Mouse (Mus musculus) ES-E14 (cell line): ENCODE data around the gene Prnp.

Experiments used
- HCFC1 ChIP-seq: IDR thresholded peaks from 2 replicates; pipeline ENCODE4 v1.6.1; 2012; ENCODE audit warnings: low read length, inconsistent platforms, borderline replicate concordance; ENCODE audit not compliant: insufficient read depth
- MAFK ChIP-seq: IDR thresholded peaks from 2 replicates; pipeline ENCODE4 v1.6.1; 2014; ENCODE audit warnings: mild to moderate bottlenecking, low read depth, low read length, inconsistent platforms; ENCODE audit not compliant: insufficient read depth
- ZC3H11A ChIP-seq: IDR thresholded peaks from 2 replicates; pipeline ENCODE4 v1.6.1; 2012; ENCODE audit warnings: low read depth, mild to moderate bottlenecking, inconsistent platforms, low read length, borderline replicate concordance
- ZNF384 ChIP-seq: IDR thresholded peaks from 2 replicates; pipeline ENCODE4 v1.6.1; 2012; ENCODE audit warnings: low read depth, low read length, inconsistent platforms

DNA sequence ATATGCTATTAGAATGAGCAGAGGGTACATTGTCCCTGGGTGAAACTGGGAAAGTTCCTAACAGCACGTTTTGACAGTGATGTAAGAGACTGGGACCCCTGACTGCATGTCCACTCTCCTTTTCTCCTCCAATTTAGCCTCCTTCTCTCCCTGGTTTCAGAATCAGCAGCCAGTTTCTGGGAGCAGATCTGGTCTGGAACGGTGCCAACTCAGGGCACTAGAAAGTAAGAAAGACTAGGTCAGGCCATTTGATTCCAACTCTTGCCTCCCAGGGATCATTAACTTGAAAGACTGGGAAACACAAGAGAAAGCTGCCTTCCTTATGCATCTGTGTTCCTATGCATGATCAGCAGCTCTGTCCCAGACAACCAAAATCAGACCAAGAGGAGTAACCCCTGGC lies 42.7 kb downstream of the Prnp start:
- TF ChIP-seq MAFK, result no peak
- no peak for TF ChIP-seq ZNF384
- no peak for TF ChIP-seq HCFC1
- TF ChIP-seq ZC3H11A, result no peak
